Mouse (Mus musculus): Measurements from ENCODE around the gene Ranbp9. TPM values are rescaled to one million over a fixed set of nuclear protein-coding genes. Genes with fewer than 3 reads are reported as not detected.

Ranbp9 gene
- total RNA-seq, 2 experiments from 2014 or later, result 33.5 to 36.1 TPM

DNA sequence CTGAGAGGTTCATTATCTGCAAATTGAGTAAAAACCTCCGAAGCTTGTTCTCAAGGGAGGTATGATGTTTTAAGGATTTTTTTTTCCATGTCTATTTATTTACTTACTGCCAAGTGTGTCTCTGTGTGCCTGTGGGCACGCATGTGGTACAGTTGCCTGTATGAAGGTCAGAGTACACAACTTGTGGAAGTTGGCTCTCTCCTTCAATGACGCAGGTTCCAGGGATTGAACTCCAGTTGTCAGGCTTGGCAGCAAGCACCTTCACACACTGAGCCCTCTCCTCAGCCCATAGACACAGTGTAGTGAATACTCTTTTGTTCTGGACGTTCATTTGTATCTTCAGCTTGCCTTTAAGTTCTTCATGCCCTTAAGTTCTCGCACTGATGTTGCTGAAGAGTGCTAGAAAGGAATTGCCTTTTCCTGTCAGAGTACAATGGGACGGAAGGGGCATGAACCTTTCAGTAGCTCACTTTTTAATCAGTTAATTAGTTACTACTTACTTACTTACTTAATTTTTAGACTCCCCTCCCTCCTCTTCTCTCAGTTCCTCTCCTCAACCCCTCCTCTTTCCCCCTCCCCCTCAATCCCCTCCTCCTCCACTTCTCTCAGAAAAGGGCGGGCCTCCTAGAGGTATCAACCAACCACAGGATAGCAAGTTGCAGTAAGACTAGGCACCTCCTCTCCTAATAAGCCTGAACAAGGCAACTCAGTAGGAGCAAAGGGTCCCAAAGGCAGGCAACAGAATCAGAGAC is 18.8 kb upstream of the Ranbp9 start:
- no peak for DNase-seq
- intact Hi-C loops (cut with DNase I; ENCODE audit: low total_unique reads), result no loop called here

GRCm38 (mm10) chr13:43498849-43499248 is 17.8 kb upstream of the Ranbp9 start:
- DNase-seq, result peak; percentile 44
- intact Hi-C loops (cut with DNase I; ENCODE audit: low total_unique reads), result no loop called here

DNA sequence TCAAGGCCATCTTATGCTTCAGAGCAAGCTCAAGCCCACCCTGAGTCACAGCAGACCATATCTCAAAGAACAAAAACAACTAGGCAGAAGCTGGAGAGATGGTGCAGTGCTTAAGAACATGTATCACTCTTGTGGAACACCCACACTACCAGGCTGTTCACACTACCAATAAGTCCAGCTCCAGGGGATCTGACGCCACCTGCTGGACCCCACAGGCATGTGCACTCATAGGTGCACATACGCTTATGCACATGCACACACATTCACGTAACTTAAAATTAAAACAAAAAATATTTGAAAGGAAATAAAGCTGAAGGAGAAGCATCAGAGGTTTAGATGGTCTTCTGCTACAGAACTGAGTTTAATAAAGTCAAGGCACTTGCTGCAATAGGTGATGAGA is 16.7 kb upstream of the Ranbp9 start:
- no peak for DNase-seq
- intact Hi-C loops (cut with DNase I; ENCODE audit: low total_unique reads), result no loop called here

DNA sequence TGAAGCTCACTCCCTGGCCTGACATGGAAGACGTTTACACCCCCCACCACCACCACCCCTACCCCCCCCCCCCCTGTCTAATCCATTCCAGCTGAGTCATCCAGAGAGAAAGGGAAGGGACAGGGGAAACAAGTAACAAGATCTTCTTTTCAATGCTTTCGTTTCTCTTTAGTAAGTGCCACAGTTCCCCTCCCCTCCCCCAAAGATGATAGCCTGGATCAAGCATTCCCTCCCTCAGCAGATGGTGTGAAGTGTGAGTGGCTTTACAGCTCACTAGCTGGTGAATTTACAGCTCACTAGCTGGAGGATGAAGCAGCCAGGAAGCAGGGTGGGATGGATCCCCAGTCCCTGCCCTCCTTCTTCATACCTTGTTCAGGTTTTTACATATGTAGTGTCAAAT is 15.6 kb upstream of the Ranbp9 start:
- intact Hi-C loops (cut with DNase I; ENCODE audit: low total_unique reads), result no loop called here
- DNase-seq, result no peak

DNA sequence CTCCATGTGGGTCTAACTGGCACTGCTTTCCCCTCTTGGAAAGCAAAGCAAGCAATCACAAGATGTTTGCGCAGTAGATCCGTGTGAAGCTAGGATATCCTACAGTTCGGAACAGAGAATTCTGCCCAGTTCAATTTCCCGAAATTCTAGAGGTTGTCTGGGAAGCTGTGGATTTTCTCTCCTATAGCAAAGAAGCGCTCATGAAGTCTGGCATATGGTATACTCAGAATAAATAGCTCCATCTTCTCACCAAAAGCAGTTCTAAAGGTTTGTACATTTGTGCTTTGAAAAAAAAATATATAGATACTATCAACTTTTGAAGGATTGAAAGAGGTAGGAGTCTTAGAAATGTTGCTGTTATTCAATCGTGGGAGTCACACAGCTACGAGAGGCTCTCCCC is 14.6 kb upstream of the Ranbp9 start:
- no peak for DNase-seq
- intact Hi-C loops (cut with DNase I; ENCODE audit: low total_unique reads), result no loop called here

DNA sequence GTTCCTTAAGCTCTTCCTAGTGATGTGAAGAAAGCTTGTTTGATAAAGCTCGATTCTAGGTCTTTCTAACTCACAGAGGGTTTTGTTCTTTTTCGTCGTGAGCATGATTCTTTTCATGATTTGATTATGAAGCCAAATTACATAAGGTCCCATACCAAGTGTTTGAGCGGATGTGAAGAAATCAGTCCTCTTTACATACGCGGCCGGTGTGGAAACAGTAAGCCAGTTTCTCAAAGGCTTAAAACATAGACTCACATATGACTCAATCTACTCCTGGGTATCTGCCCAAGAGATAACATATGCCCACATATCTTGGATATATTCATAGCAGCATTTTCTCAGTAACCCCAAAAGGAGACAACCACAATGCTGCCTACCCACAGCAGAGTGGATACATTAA is 12.6 kb upstream of the Ranbp9 start:
- no peak for DNase-seq
- intact Hi-C loops (cut with DNase I; ENCODE audit: low total_unique reads), result no loop called here

DNA sequence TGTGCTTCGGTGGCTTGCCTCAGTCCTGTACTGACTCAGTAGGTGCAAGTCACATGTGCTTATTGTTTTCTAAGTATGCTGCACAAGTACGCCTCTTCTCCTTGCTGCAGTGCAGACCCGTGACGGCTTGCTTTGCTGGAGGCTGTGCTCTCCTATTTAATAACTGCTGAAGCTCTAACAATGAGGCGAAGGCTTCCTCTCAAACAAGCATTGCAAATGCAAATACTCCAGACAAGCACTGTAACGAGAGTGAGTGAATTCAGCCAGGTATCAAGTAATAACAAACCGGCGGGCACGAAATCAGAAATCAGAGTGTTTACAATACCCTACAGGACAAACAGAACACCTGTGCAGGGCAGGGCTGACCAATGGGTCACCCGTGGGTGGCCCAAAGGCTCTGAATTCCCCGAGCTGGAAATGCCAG is 12.0 kb upstream of the Ranbp9 start:
- intact Hi-C loops (cut with DNase I; ENCODE audit: low total_unique reads), result no loop called here
- no peak for DNase-seq

DNA sequence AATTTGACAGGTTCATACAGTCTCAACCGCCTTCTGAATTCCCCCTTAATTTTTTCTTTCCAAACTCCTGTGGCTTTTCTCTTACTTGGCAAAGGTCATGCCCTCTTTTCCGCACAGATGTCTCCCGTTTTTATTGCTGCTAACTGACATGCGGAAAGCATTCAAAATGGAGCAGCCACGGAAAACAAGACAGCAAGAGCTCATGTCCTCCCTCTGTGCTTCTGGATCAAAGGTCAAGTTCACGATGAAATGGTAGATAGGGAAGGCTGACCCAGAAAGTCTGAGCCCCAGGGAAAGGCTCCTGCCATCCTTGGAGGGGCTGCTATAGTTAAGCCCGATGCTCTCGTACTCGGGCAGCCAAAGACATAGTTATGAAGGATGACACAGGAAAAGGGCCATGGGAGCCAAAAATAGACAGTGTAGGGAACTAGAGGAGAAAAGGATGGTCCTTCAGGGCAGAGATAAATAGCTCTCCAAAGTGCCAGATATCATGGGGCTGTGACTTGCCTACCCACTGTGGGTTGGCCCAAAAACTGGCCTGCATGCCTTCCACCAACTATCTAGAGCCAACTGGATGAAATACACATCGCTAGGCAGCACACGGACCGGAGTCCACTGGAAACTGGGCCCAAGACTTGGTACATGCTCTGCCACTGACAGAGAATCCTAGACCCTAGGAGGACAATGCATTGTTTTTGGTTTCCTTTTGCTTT is 5.6 kb upstream of the Ranbp9 start:
- no peak for DNase-seq
- intact Hi-C loops (cut with DNase I; ENCODE audit: low total_unique reads), result loop anchor here (10.0 kb wide), 1 partner anchor 48 kb away; no protein-coding TSS in a partner anchor

DNA sequence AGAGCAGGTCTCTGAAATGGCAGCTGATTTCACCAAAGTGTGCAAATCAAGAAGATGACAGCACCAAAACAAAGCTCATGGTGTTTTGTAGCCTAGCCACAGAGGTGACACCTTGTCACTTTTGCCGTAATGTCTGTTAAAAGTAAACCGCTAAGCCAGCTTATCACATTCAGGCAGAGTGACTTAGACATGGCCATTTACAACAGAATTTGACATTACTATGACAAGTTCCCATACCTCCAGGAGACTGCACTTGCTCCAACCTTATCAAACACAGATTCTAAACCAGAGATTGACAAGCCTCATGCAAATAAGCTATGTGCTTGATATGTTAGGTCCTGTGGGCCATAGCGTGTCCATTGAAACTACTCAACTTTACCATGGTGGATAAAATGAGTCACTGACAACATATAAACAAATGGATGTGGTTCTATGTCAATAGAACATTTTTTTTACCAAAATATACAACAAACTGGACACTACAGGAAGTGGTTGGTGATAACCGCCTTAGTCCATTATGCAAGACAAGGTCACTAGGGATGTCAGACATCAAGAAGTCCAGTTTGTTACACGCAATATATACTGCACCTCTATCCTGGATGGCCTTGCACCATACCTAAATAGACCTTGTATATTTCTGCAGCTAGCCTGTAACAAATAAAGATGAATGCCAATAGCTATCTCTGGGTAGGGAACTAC is 4.3 kb upstream of the Ranbp9 start:
- intact Hi-C loops (cut with DNase I; ENCODE audit: low total_unique reads), result loop anchor here (10.0 kb wide), 1 partner anchor 49 kb away; no protein-coding TSS in a partner anchor

GRCm38 (mm10) chr13:43482782-43483181 is 1.7 kb upstream of the Ranbp9 start:
- DNase-seq, result no peak
- intact Hi-C loops (cut with DNase I; ENCODE audit: low total_unique reads), result loop anchor here (10.0 kb wide), 1 partner anchor 52 kb away; no protein-coding TSS in a partner anchor

More for the DNA sequence above, 4.3 kb upstream of the Ranbp9 start:
- DNase-seq, result no peak

DNA sequence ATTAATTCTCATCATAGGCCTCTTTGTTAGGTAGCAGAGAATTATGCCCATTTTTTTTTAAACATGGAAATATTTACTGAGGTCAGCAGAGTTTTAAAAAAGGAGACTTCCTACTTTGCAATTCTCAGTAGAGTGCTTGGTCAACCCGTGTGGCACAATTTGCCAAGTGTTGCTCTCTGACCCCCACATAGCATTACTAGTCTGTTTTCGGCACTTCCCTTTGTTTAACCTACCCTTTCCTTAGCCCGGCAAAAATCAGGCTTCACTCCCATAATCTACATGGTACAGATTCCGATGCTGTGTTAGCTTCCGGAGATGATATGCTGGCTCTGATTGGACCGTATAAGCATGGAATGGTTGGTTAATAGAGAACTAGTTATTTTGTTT is 770 bp upstream of the Ranbp9 start:
- intact Hi-C loops (cut with DNase I; ENCODE audit: low total_unique reads), result loop anchor here (10.0 kb wide), 1 partner anchor 53 kb away; no protein-coding TSS in a partner anchor
- DNase-seq, result no peak

DNA sequence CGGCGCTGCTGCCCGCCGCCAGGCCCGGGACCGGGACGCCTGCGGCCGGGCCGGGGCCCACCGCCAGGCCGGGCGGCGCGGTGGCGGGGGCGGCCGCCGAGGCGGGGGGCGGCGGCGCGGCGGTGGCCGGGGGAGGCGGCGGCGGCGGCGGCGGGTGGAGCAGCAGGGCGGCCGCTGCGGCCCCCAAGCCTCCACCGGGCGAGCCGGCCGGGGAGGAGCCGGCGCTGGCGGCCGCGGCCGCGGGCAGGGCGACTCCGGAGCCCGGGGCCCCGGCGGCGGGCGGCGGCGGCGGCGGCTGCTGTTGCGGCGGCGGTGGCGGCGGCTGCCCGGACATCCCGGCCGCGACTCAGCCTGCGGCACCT is 506 bp downstream of the Ranbp9 start:
- intact Hi-C loops (cut with DNase I; ENCODE audit: low total_unique reads), result loop anchor here (10.0 kb wide), 1 partner anchor 54 kb away; no protein-coding TSS in a partner anchor
- DNase-seq, result no peak

DNA sequence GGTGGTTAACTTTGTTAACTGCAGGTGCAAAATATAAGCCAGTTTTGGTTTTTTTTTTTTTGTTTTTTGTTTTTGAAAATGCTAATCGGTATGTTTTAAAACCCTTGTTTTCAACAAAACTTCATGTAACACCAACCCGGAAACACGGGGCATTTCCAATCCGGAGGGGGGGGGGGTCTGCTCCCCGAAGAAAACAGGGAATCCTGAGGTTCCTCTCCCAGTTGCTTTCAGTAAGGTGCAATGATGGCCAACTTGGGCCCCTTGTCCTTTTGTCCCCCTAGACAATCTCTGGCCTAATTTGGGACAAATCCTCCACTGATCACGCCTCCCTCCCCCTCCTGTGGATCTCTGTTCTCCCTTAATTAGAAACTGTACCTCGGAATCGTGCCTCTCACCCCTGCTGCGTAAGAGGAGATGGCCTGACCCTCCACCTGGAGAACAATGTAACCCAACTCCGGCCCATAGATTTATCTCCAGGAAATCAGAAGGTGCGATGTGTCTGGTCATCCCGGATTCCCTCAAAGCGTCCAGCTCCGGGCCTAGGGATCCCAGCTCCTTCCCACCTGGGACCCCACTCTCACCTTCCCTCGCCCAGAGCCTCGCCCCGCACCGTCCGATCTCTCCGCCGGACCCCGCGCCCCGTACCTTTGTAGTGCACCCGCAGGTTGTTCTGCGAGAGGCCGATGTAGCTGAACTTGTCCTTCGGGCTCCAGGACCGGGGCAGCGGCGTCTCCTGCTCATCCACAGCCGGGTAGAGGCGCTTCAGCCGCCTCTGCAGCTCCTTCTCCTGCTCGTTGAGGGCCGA is 1.1 kb downstream of the Ranbp9 start:
- intact Hi-C loops (cut with DNase I; ENCODE audit: low total_unique reads), result loop anchor here (10.0 kb wide), 2 partner anchors 55 kb away; no protein-coding TSS in a partner anchor

GRCm38 (mm10) chr13:43479024-43479705 is 1.9 kb downstream of the Ranbp9 start:
- intact Hi-C loops (cut with DNase I; ENCODE audit: low total_unique reads), result loop anchor here (10.0 kb wide), 1 partner anchor 54 kb away; no protein-coding TSS in a partner anchor
- no peak for DNase-seq

More for the DNA sequence above, 1.1 kb downstream of the Ranbp9 start:
- peak; percentile 35 for DNase-seq

DNA sequence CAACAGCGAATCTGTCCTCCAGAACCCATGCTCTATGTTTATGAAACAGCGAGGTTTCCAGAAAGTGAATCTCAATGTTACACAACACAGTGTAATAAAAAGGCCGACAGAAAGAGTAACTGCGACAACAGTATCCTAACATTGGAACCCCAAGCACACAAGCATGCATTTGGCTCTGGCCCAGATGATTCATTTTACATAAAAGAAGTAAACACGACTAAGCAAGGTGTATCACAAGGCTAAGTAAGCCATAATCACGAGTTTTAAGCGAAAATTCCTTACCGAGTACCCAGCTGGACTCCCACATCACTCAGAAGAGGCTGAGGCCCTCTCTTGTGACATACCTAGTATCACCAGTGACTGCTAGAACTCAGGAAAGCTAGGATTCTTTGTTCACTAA is 2.5 kb downstream of the Ranbp9 start:
- intact Hi-C loops (cut with DNase I; ENCODE audit: low total_unique reads), result loop anchor here (10.0 kb wide), 1 partner anchor 54 kb away; no protein-coding TSS in a partner anchor

DNA sequence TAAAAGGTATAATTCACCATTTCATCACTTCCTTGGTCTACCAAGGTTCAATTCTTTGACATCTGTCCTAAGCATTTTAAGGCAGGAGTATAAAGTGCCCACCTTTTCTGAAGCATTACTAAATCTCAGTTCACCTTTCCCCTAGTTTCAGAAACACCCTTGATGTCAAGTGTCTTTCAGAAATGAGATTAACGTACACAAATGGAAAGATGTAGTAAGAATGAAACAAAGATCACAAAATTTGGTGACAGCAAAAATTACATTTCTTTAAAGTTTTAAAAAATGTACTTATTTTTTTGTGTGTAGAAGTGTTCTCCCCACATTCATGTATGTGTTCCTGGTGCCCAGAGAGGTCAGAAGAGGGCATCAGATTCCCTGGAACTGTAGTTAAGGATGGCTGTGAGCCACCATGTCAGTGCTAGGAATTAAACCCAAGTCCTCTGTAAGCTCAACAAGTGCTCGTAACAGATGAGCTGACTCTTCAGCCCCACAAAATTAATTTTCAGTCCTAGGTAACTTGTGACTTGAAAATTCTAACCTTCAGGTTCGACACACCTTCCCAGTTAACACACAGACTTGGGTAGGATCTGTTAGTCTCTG is 3.9 kb downstream of the Ranbp9 start:
- intact Hi-C loops (cut with DNase I; ENCODE audit: low total_unique reads), result loop anchor here (10.0 kb wide), 1 partner anchor 52 kb away; no protein-coding TSS in a partner anchor
- no peak for DNase-seq

More for the DNA sequence above, 2.5 kb downstream of the Ranbp9 start:
- no peak for DNase-seq

GRCm38 (mm10) chr13:43476226-43476625 is 4.9 kb downstream of the Ranbp9 start:
- intact Hi-C loops (cut with DNase I; ENCODE audit: low total_unique reads), result loop anchor here (10.0 kb wide), 1 partner anchor 51 kb away; no protein-coding TSS in a partner anchor
- DNase-seq, result no peak

DNA sequence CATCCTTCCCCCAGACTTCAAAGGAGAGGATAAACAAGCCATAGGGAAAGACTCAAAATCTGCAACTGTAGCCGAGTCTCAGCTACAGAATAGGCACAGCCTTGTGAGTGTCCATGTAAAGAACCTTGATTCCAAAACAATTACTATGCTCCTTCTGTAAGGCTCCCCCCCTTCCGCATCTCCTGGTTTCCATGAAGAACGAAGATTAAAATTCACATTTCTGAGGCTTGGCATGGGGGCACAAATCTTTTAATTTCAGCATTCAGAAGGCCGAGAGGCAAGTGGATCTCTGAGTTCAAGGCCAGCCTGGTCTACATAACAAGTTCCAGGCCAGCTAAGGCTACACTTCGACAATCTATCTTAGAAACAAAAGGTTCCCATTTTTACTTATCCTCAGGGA is 6.4 kb downstream of the Ranbp9 start:
- intact Hi-C loops (cut with DNase I; ENCODE audit: low total_unique reads), result loop anchor here (10.0 kb wide), 1 partner anchor 50 kb away; no protein-coding TSS in a partner anchor

More for the DNA sequence above, 6.4 kb downstream of the Ranbp9 start:
- DNase-seq, result no peak
